Mouse (Mus musculus): ENCODE data around the gene Hist1h2bk. TPM values are rescaled to one million over a fixed set of nuclear protein-coding genes. Genes with fewer than 3 reads are reported as not detected.
"Not testable (repeated sequence)": the region's sequence is repeated elsewhere in the genome, so short reads cannot be mapped to it uniquely, and the experiment has no call there.

The Hist1h2bk gene
- polyA plus RNA-seq, 1 experiment from 2014 or later = 5.5 TPM

- Histone ChIP-seq H3K4me3 (replicated peaks) (peak overlapping the region; percentile 45; the same call in 1 of the 2 replicates), H3K9me3 (no peaks in the 10 kb centered on the region), H3K27me3 (replicated peaks) (no peaks in the 10 kb centered on the region), H3K36me3 (no peaks in the 10 kb centered on the region), H3K9ac (no peak overlapping the region), H3K27ac (peak overlapping the region; percentile 88; the same call in 1 of the 2 replicates), H3K4me2 (peak overlapping the region; percentile 64), H3K4me1 (peaks cover 10% of the 10 kb centered on the region)
- 44% methylated on average over 5 of the region's 5 CpGs for WGBS
- no peak for ATAC-seq (ENCODE audit: insufficient read depth, low FRiP score, low read depth)
Measured at GRCm38 (mm10) chr13:22033741-22034442, 1.8 kb upstream of the Hist1h2bk start.

- Histone ChIP-seq H3K27ac (peak overlapping the region; percentile 88), H3K27me3 (replicated peaks) (no peaks in the 10 kb centered on the region), H3K9me3 (no peaks in the 10 kb centered on the region), H3K36me3 (no peaks in the 10 kb centered on the region), H3K4me1 (peaks cover 7% of the 10 kb centered on the region), H3K4me2 (peak overlapping the region; percentile 64), H3K4me3 (replicated peaks) (peak overlapping the region; percentile 45), H3K9ac (peak overlapping the region; percentile 37; the same call in 1 of the 2 replicates)
- under 1% methylated on average over 9 of the region's 14 CpGs for WGBS
- ATAC-seq (ENCODE audit: insufficient read depth, low FRiP score, low read depth) = no peak; the same call in 1 of the 2 replicates
Measured at GRCm38 (mm10) chr13:22034443-22035266, 1.0 kb upstream of the Hist1h2bk start.

- peak overlapping the region; percentile 39 for H3K4me3 ChIP-seq (replicated peaks)
- peaks cover 10% of the 10 kb centered on the region for H3K4me1 ChIP-seq
- H3K4me2 ChIP-seq = peak overlapping the region; percentile 64
- H3K27me3 ChIP-seq (replicated peaks) = no peaks in the 10 kb centered on the region
- ATAC-seq (ENCODE audit: insufficient read depth, low FRiP score, low read depth) = no peak; the same call in 1 of the 2 replicates
- peak overlapping the region; percentile 88 for H3K27ac ChIP-seq
- no peaks in the 10 kb centered on the region for H3K9me3 ChIP-seq
- H3K36me3 ChIP-seq = no peaks in the 10 kb centered on the region
- H3K9ac ChIP-seq = peak overlapping the region; percentile 29
- 2% methylated on average over 21 of the region's 23 CpGs for WGBS
Measured at GRCm38 (mm10) chr13:22036149-22036956, 683 bp downstream of the Hist1h2bk start.

GRCm38 (mm10) chr13:22036986-22037385, 1.3 kb downstream of the Hist1h2bk start:
- Histone ChIP-seq H3K36me3 (no peaks in the 10 kb centered on the region), H3K27ac (peak overlapping the region; percentile 88), H3K27me3 (replicated peaks) (no peaks in the 10 kb centered on the region), H3K4me2 (peak overlapping the region; percentile 64), H3K4me3 (replicated peaks) (peak overlapping the region; percentile 39), H3K9me3 (no peaks in the 10 kb centered on the region), H3K4me1 (peaks cover 12% of the 10 kb centered on the region), H3K9ac (peak overlapping the region; percentile 29; the same call in 1 of the 2 replicates)
- WGBS = 52% methylated on average over 3 of the region's 3 CpGs
- ATAC-seq (ENCODE audit: insufficient read depth, low FRiP score, low read depth) = no peak

GRCm38 (mm10) chr13:22037415-22037814, 1.7 kb downstream of the Hist1h2bk start:
- H3K27ac ChIP-seq = peak overlapping the region; percentile 88
- no peaks in the 10 kb centered on the region for H3K9me3 ChIP-seq
- no peaks in the 10 kb centered on the region for H3K36me3 ChIP-seq
- 62% methylated on average over 2 of the region's 2 CpGs for WGBS
- ATAC-seq (ENCODE audit: insufficient read depth, low FRiP score, low read depth) = no peak
- no peak overlapping the region for H3K4me3 ChIP-seq (replicated peaks)
- H3K27me3 ChIP-seq (replicated peaks) = no peaks in the 10 kb centered on the region
- no peak overlapping the region for H3K9ac ChIP-seq
- no peak overlapping the region for H3K4me2 ChIP-seq
- H3K4me1 ChIP-seq = peaks cover 15% of the 10 kb centered on the region

GRCm38 (mm10) chr13:22039364-22039763, 3.7 kb downstream of the Hist1h2bk start:
- Histone ChIP-seq H3K27ac (no peak overlapping the region; the same call in 1 of the 2 replicates), H3K9me3 (no peaks in the 10 kb centered on the region), H3K4me2 (no peak overlapping the region), H3K4me1 (peaks cover 15% of the 10 kb centered on the region), H3K4me3 (replicated peaks) (no peak overlapping the region), H3K36me3 (no peaks in the 10 kb centered on the region), H3K27me3 (replicated peaks) (no peaks in the 10 kb centered on the region), H3K9ac (no peak overlapping the region)
- WGBS = 60% methylated on average over 5 of the region's 5 CpGs
- no peak for ATAC-seq (ENCODE audit: insufficient read depth, low FRiP score, low read depth)

GRCm38 (mm10) chr13:22039951-22040463, 4.3 kb downstream of the Hist1h2bk start:
- Histone ChIP-seq H3K27me3 (replicated peaks) (no peaks in the 10 kb centered on the region), H3K9ac (no peak overlapping the region; the same call in 1 of the 2 replicates), H3K4me3 (replicated peaks) (peak overlapping the region; percentile 45), H3K9me3 (no peaks in the 10 kb centered on the region), H3K27ac (peak overlapping the region; percentile 96), H3K36me3 (no peaks in the 10 kb centered on the region), H3K4me1 (peaks cover 15% of the 10 kb centered on the region), H3K4me2 (peak overlapping the region; percentile 79)
- 7% methylated on average over 2 of the region's 2 CpGs for WGBS
- no peak for ATAC-seq (ENCODE audit: insufficient read depth, low FRiP score, low read depth)

- Histone ChIP-seq H3K9ac (peak overlapping the region; percentile 52), H3K36me3 (no peaks in the 10 kb centered on the region), H3K27me3 (replicated peaks) (no peaks in the 10 kb centered on the region), H3K27ac (peak overlapping the region; percentile 96), H3K4me2 (peak overlapping the region; percentile 79), H3K4me3 (replicated peaks) (peak overlapping the region; percentile 45), H3K9me3 (no peaks in the 10 kb centered on the region), H3K4me1 (peaks cover 15% of the 10 kb centered on the region)
- ATAC-seq (ENCODE audit: insufficient read depth, low FRiP score, low read depth) = peak; percentile 4; the same call in 1 of the 2 replicates
- WGBS = under 1% methylated on average over 24 of the region's 24 CpGs
Measured at GRCm38 (mm10) chr13:22040464-22041141, 4.9 kb downstream of the Hist1h2bk start.

GRCm38 (mm10) chr13:22041142-22041536, 5.5 kb downstream of the Hist1h2bk start, which contains the start of gene Hist1h4i:
Hist1h4i (minus strand) TSS chr13:22041362.
- Histone ChIP-seq H3K4me2 (peak within 1 kb of the TSS; percentile 79), H3K27ac (peak within 1 kb of the TSS; percentile 96), H3K4me1 (peaks cover 15% of the 10 kb centered on the region), H3K9ac (peak within 1 kb of the TSS; percentile 52), H3K4me3 (replicated peaks) (peak within 1 kb of the TSS; percentile 45)
- WGBS = under 1% methylated on average over 27 of the region's 27 CpGs
- not testable (repeated sequence) for H3K9me3 ChIP-seq; H3K27me3 ChIP-seq (replicated peaks); H3K36me3 ChIP-seq
- peak; percentile 64 for ATAC-seq (ENCODE audit: insufficient read depth, low FRiP score, low read depth)

- H3K4me3 ChIP-seq (replicated peaks) = peak overlapping the region; percentile 40
- H3K4me1 ChIP-seq = peaks cover 8% of the 10 kb centered on the region; the same call in 1 of the 2 replicates
- no peak for ATAC-seq (ENCODE audit: insufficient read depth, low FRiP score, low read depth)
- peak overlapping the region; percentile 90 for H3K27ac ChIP-seq
- H3K27me3 ChIP-seq (replicated peaks) = no peaks in the 10 kb centered on the region
- no peaks in the 10 kb centered on the region for H3K9me3 ChIP-seq
- H3K4me2 ChIP-seq = peak overlapping the region; percentile 79
- WGBS = 3% methylated on average over 13 of the region's 13 CpGs
- H3K9ac ChIP-seq = peak overlapping the region; percentile 16; the same call in 1 of the 2 replicates
- H3K36me3 ChIP-seq = no peaks in the 10 kb centered on the region
Measured at GRCm38 (mm10) chr13:22041651-22042567, 6.2 kb downstream of the Hist1h2bk start.

Measured in stomach, embryonic 15.5 days (tissue).